Mouse (Mus musculus) embryo, embryonic 9.5 days (tissue): ENCODE measurements at regions not wholly inside any gene's neighbourhood (a gene's known extent, or its start where the extent isn't known, plus 50 kb on each side); places are given as distances from the start of the nearest gene placed in this dataset.

ENCODE experiments used
- DNase-seq: peaks from one replicate; pipeline ENCODE4 v3.0.0-alpha.2; 2017; ENCODE audit errors: extremely low spot score

- peak; percentile 27 for DNase-seq
These were observed 287.2 kb downstream of the Slc4a3 start for GRCm38 (mm10) chr1:75833071-75833830.

GRCm38 (mm10) chr1:75834361-75834760 lies 288.3 kb downstream of the Slc4a3 start:
- DNase-seq = no peak

- DNase-seq = no peak
These were observed 293.6 kb downstream of the Slc4a3 start for GRCm38 (mm10) chr1:75839551-75840223.

GRCm38 (mm10) chr1:75842396-75842795 lies 296.3 kb downstream of the Slc4a3 start:
- no peak for DNase-seq

GRCm38 (mm10) chr1:75843326-75843725 lies 297.3 kb downstream of the Slc4a3 start:
- DNase-seq = no peak

GRCm38 (mm10) chr1:75844123-75844522 lies 298.1 kb downstream of the Slc4a3 start:
- no peak for DNase-seq

- DNase-seq = no peak
These were observed 298.5 kb downstream of the Slc4a3 start for GRCm38 (mm10) chr1:75844529-75844928.

- no peak for DNase-seq
These were observed 298.9 kb downstream of the Slc4a3 start for GRCm38 (mm10) chr1:75844981-75845380.

- DNase-seq = no peak
These were observed 299.9 kb downstream of the Slc4a3 start for GRCm38 (mm10) chr1:75845771-75846535.

GRCm38 (mm10) chr1:75847681-75848080 lies 301.6 kb downstream of the Slc4a3 start:
- no peak for DNase-seq

GRCm38 (mm10) chr1:75848436-75848835 lies 302.4 kb downstream of the Slc4a3 start:
- no peak for DNase-seq

GRCm38 (mm10) chr1:75850131-75850530 lies 304.1 kb downstream of the Slc4a3 start:
- DNase-seq = no peak

GRCm38 (mm10) chr1:75858551-75859255 lies 312.6 kb downstream of the Slc4a3 start:
- no peak for DNase-seq

- no peak for DNase-seq
These were observed 316.7 kb downstream of the Slc4a3 start for GRCm38 (mm10) chr1:75862757-75863156.

GRCm38 (mm10) chr1:75866556-75866955 lies 320.5 kb downstream of the Slc4a3 start:
- no peak for DNase-seq

GRCm38 (mm10) chr1:75869414-75869813 lies 323.3 kb downstream of the Slc4a3 start:
- DNase-seq = no peak

GRCm38 (mm10) chr1:75869846-75870245 lies 323.8 kb downstream of the Slc4a3 start:
- DNase-seq = no peak

- DNase-seq = no peak
These were observed 327.8 kb downstream of the Slc4a3 start for GRCm38 (mm10) chr1:75873911-75874310.

GRCm38 (mm10) chr1:75877209-75877608 lies 331.1 kb downstream of the Slc4a3 start:
- DNase-seq = no peak

- no peak for DNase-seq
These were observed 339.6 kb downstream of the Slc4a3 start for GRCm38 (mm10) chr1:75885632-75886031.

GRCm38 (mm10) chr1:75888499-75889208 lies 342.6 kb downstream of the Slc4a3 start:
- DNase-seq = no peak
